Mouse (Mus musculus): Measurements from ENCODE around the gene Cct4.
A peak's percentile ranks its signal among the peaks of the same experiment; 100 is the strongest.

The Cct4 gene

GRCm38 (mm10) chr11:22982846-22983245 lies 7.5 kb upstream of the Cct4 start:
- DNase-seq (ENCODE audit: low spot score) = no peak

- no peak for DNase-seq (ENCODE audit: low spot score)
Measured at GRCm38 (mm10) chr11:22985510-22985909, 4.8 kb upstream of the Cct4 start.

GRCm38 (mm10) chr11:22987357-22987756 lies 3.0 kb upstream of the Cct4 start:
- DNase-seq (ENCODE audit: low spot score) = peak; percentile 43

- DNase-seq (ENCODE audit: low spot score) = no peak
Measured at GRCm38 (mm10) chr11:22989786-22990185, 533 bp upstream of the Cct4 start.

- no peak for DNase-seq (ENCODE audit: low spot score)
Measured at GRCm38 (mm10) chr11:22991218-22991835, 1.0 kb downstream of the Cct4 start.

DNA sequence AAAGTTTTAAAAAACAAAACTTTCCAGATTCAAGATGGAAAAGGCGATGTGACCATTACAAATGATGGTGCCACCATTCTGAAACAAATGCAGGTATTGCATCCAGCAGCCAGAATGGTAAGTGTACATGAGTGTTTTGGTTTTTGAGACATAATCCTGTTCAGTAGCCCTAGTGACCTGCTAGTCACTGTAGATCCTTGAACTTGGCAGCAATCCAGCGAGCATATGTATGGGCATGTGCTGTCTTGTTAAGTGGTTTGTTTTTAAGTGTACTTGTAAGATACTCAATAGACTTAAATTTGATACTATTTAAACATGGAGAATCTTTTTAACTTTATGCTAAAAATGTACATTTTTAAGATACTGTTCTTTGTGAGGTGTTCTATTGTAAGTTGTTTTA lies 4.0 kb downstream of the Cct4 start:
- no peak for DNase-seq (ENCODE audit: low spot score)

DNA sequence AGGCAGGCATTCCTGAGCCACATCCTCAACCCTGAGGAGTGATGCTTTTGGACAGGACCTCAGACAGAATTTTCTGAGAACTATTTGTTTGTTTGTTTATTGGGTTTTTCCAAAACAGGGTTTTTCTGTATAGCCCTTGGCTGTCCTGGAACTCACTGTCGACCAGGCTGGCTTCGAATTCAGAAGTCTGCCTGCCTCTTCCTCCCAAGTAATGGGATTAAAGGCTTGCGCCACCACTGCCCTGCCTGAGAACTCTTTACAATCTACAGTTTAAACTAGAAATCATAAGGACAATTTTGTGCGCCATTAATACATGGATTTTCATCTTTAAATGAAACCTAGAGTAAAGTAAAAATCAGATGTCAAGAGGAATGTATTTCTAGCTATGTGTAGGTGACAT lies 5.1 kb downstream of the Cct4 start:
- DNase-seq (ENCODE audit: low spot score) = no peak

- DNase-seq (ENCODE audit: low spot score) = no peak
Measured at GRCm38 (mm10) chr11:22998308-22998707, 8.0 kb downstream of the Cct4 start.

DNA sequence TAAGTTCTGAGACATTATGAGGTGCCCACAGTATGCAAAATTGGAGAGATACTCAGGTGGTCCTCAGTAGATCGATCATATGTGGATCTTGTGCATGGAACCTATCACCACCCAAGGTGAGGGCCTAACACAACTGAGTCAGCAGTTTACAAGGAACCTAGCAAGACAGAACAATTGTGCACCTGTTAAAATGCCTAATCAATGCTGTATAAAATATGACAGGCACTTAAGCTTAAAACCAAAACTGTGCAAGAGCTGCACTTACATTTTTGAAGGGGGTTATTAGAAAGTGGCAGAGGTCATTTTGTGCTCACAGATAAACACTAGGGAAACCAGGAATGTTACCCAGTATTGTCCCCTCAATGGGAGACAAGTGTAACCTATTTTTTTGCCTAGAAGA lies 15.0 kb downstream of the Cct4 start:
- DNase-seq (ENCODE audit: low spot score) = no peak

GRCm38 (mm10) chr11:23007166-23007480 lies 16.8 kb downstream of the Cct4 start:
- no peak for DNase-seq (ENCODE audit: low spot score)

GRCm38 (mm10) chr11:23007481-23008180 lies 17.3 kb downstream of the Cct4 start, which contains the start of gene Fam161a:
Fam161a (plus strand) TSS chr11:23007531.
- DNase-seq (ENCODE audit: low spot score) = peak; percentile 45

DNA sequence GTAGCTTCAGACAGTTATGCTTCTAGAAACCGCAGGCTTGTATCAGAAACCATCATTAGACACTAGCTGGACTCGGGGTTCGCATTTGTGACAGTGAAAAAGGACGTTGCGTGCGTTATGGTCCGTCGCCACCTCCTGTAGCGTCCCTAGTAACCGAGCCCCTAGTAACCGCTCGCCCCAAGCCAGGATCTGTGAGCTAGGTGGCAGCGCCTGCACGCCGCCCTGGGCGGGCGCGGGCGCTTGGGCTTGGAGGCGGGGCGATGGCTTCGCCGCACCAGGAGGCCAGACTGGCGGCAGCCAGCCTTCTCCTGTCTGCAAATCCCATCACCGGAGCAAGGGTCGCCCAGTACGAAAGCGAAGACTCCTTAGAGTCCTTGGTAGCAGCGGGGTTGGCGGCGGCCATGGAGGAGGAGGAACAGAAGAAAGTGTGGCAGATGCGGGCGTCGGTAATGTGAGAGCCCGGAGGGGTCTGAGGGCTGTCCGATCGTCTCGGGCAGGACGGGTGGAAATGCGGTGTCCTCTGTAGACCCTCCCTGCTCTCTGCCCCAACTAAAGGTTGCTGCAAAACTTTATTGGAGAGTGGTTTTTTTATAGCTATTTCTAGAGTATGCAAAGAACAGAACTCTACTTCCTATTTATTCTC lies 18.0 kb downstream of the Cct4 start:
- peak; percentile 69 for DNase-seq (ENCODE audit: low spot score)

- no peak for DNase-seq (ENCODE audit: low spot score)
Measured at GRCm38 (mm10) chr11:23008824-23009200, 18.5 kb downstream of the Cct4 start.

DNA sequence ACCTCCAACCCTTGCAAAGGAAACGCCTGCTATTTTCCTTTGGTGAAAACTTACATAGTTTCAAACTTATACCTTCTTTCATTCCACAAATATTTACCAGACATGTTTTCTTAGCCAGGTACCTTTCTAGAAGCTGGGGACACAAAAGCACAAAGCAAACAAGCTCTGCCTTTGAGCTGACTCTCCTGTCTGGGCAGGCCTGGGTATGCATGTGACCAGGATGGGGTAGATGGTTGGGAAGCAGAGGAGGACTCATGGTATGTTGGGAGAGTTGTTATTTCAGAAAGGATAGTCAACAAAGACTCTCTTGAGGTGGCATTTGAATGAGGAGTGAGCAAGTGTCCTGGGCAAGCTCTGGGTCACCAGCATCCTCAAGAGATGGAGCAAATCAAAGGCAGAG lies 22.8 kb downstream of the Cct4 start:
- DNase-seq (ENCODE audit: low spot score) = no peak

GRCm38 (mm10) chr11:23013580-23014294 lies 23.4 kb downstream of the Cct4 start:
- DNase-seq (ENCODE audit: low spot score) = no peak

- no peak for DNase-seq (ENCODE audit: low spot score)
Measured at GRCm38 (mm10) chr11:23014996-23015395, 24.7 kb downstream of the Cct4 start.

DNA sequence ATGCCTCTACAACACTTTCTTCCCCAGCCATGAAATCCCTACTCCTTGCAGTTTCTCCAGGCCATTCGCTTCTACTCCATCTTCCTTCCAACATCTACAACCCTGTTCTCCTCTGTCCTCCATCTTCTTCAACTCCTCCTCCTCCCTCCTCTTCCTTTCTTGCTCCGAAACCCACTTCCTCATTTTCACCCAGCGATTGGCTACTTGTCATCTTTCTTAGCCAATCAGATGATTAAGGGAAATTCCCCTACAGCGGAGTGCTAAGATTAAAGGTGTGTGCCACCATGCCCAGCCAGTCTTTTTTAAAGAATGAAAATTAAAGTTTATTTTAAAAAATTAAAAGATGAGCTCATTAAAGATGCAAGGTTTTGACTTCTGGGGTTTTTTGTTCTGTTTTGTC lies 27.6 kb downstream of the Cct4 start:
- DNase-seq (ENCODE audit: low spot score) = no peak

- DNase-seq (ENCODE audit: low spot score) = no peak
Measured at GRCm38 (mm10) chr11:23020116-23020770, 29.9 kb downstream of the Cct4 start.

GRCm38 (mm10) chr11:23020841-23021240 lies 30.5 kb downstream of the Cct4 start:
- DNase-seq (ENCODE audit: low spot score) = no peak

- DNase-seq (ENCODE audit: low spot score) = no peak
Measured at GRCm38 (mm10) chr11:23023155-23023554, 32.8 kb downstream of the Cct4 start.

DNA sequence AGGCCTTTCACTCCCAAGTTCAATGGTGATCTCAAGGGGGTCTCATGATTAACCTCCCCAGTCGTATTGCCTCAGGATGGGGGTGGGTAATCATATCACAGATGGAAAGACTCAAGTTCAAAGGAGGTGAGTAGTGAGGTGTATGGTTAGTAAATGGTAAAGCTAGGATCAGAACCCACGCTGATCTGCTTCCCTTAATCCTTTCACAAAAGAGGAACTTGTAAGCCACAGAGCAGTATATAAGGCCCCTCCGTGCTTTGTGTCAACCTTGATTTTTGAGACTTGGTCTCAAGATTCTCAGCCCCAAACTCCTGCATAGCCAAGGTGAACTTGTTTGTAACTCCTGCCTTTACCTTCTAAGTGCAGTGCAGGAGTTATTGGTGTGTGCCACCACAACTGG lies 33.9 kb downstream of the Cct4 start:
- no peak for DNase-seq (ENCODE audit: low spot score)

DNA sequence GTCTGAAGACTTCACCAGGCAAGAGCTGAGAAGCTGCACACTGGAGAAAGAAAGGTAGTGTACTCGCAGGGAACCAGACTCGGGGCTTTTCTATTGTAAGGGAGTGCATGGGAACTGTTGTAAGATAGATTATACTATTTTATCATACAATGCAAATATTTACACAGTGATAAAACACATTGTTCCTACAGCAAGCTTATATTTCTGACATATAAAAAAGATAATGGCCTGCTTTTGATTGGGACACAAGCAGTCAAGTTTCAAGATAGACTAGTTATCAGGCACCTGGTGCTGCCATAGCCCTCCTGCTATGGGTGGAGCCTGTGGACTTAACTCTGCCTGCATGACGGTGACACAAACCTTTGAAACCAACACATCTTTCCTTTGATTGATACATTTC lies 38.6 kb downstream of the Cct4 start:
- DNase-seq (ENCODE audit: low spot score) = no peak
